Mouse (Mus musculus): ENCODE data around the gene Sgip1.

Gene Sgip1

DNA sequence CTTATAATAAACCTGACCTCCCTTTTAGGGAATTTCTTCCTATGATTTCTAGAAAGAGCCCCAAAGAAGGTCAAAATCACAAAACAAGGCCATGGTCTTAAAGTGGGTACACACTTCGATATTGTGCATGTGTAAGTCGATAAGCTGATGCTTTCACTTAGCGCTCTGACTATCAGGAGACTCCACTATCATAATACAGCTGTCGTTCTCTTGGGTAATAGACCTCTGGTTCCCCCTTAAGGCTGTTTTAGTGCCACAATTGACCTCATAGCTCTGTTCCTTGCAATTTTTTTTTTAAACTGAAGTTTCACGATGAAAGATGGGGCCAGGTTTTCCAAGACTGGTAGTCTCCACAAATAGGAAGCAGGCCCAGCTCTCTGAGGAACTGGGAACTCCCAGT, 238.3 kb downstream of the Sgip1 start:
- DNase-seq, result no peak

DNA sequence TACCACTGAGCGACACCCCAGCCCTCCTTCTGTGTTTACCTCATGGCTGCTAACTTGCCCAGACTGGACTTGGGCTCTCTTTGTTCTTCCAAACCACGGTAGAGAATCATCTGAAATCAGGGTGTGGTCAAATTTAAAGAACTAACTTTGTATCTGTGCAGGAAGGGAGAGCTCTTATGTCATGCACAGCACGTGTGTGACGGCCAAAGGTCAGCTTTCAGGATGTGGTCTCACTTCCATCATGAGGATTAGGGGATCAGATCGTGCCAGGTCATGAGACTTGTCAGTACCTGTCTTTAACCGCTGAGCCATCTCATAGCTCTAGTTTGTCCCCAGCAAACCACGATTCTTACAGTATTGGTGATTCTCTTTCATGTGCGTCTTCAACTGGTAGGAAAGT, 240.6 kb downstream of the Sgip1 start:
- DNase-seq, result no peak

DNA sequence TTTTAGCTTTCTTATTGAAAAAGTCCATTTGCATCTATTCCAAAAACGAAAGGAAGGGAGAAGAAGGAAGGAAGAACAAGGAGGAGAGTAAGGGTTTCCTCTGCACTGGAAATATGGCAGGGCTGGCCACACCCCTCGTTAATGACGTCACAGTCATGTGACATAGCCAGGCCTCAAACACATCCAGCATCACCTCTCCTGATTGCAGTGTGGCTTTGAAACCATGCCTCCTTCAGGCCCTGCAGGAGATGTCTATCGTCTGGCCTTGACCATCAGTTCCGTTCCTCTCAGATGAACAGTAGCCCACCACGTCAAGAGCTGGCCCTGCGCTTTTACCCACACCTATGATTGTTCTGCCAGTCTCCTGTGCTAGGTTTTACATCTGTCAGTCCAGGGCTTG, 245.1 kb downstream of the Sgip1 start:
- no peak for DNase-seq

DNA sequence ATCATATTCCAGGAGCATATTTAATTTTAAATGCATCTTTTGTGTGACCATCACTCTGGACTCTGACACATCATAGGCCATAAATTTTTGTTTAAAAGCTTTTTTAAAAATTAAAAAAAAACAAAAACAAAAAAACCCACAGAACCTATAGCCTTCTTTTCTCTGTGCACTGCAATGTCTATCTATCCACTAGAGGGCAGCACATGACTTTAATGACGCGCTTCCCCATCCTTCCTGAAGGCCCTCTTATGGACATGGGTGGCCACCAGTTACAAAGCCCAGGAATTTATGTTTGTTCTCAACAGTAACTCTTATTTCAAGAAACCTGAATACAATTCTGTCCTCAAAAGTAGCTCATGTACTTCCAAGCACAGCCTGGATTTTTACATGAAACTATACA, 245.8 kb downstream of the Sgip1 start:
- peak in 1 of 2 experiments; percentile 68 for DNase-seq

DNA sequence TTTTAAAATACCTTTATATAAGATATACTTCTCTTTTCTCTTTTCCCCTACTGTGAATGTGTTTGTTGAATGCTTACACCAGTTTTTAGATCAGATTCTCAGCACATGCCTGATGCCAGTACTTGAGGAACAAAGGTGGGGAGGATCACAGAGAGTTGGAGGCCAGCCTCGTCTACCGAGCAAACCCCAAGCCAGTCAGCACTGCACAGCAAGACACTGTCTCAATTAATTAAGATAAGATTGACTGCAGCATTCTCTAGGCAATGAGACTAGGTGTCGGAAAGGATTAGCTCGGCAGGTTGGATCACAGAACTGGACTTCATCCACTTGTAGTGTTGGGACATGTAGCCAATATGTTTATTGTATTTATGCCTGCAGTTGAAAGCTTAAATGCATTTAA, 246.2 kb downstream of the Sgip1 start:
- DNase-seq, result no peak

DNA sequence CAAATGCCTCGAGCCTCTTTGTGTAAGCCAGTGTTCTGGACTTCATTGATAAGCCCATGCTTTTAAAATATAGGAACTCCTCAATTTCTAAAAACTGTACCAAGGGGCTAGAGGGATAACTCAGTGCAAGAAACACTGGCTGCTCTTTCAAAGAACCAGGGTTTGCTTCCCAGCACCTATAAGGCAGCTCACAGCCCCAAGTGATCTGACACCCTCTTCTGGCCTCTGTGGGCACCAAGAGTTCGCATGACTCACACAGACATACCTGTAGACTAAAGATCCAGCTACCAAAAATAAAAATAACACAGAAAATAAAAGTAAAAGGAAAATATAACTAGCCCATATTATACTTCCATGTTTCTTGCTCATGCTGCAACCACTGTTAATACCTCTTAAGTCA, 246.7 kb downstream of the Sgip1 start:
- DNase-seq, result no peak

DNA sequence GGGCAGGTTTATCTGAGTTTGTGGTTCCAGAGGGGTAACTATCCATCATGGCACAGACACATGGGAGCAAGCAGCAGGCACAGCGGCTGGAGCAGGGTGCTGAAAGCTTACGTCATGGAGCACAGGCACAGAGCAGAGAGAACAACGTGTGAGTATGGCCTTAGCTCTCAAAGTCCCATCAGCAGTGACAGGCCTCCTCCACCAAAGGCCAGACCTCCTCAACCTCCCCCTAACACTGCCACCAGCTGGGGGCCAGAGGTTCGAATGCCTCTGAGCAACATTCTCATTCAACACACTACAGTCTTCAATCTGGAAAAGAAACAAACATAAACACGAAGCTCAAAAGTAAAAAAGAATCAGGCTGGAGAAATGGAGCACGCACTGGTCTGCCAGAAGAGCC, 247.4 kb downstream of the Sgip1 start:
- DNase-seq, result no peak

DNA sequence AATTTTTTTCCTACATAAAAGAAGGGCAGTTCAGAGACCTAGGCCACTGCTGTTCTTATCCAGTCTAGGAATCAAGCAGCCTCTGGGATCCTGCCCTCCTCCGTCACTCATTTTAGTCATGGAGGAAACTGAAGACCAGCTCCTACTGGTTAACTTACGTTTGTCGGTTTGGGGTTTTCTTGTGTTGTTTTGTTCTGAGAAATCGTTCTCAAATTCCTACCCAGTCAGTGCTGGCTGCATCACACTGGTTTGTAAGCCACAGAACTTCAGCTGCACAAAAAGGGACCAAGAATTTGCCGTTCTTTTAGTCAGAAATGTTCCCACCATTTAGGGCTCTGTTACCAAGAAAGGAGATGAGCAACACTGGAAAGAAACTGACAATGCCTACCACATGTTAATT, 248.3 kb downstream of the Sgip1 start:
- DNase-seq, result no peak

DNA sequence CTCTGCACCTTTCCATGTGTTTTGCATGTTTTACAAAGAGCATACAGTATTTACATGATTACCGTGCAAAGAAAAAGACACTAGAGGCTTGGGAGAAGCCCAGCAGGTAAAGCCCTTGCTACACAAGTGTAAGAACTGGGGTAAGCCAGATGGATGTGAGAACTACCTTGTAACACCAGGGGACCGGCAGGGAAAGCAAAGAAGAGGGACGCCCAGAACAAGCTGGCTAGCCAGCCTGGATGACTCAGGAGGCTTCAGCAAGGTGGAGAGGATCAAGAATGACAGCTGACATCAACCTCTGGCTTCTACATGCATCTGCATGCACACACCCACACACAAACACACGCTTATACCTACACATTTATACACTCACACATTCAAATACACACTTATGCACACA, 248.9 kb downstream of the Sgip1 start:
- no peak for DNase-seq

DNA sequence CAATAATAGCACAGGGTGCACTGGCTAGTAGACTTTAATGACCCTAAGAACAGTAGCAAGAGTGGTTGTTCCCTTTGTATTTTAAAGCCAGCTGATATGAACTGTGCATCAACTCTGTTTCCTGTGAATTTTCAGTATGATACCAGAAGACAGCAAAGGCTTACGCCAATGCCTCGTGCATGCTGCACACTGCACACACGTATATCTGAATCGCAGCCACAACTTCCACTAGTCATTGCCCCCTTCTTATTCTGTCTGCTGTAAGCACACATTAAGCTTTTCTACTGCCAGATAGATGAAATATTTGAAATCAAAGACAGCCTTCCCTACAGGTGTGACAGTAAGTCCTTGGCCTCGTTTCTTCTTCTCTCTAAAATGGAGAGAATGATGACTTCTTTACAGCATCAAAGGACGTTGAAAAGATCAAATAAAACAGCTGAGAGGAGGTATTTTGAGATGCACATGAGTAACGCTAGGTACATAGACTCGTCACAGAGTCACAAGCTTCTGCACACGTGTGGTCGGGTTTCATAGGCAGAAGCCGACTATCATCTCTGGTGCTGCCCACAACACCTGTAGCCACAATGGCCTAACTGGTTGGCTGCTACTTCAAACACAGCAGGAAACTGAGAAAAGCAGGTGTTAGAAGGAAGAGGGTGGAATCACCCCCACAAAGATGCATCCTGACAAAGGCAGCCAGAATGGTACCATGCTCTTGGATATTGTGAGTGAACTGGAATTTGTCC, 249.7 kb downstream of the Sgip1 start:
- DNase-seq, result no peak

DNA sequence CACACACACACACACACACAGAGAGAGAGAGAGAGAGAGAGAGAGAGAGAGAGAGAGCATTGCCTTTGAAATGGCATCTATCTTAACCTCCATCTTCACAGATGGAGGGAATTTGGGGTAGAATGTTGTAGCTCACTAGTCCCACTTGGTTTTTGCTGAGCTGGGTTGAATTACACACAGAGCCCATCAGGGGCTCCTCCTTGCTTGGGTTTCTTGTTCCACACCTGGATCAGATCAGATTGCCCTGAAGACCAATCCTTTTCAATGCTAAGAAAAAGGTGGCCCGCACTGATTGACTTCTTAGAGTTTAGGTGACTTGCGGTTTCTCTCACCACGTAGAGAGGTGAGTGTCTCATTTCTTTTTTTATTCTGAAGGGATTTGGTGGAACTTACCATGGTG, 250.6 kb downstream of the Sgip1 start:
- DNase-seq, result no peak

DNA sequence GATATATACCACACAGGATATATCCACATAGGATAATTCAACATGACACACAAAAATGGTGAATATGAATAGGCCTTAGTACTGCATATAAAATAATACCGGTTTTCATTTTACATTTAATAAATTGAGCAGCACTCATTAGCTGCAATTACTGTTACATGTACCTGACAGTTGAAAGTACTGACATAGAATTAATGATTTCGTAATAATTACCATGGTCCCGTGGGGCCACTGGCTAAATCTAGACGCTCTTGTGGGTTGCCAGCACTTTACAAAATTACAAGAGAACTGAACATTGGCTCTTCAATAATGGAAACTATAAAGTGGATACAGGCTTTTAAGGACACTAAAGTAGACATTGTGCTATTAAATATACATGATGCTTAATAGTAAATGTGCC, 263.6 kb downstream of the Sgip1 start:
- no peak for DNase-seq

DNA sequence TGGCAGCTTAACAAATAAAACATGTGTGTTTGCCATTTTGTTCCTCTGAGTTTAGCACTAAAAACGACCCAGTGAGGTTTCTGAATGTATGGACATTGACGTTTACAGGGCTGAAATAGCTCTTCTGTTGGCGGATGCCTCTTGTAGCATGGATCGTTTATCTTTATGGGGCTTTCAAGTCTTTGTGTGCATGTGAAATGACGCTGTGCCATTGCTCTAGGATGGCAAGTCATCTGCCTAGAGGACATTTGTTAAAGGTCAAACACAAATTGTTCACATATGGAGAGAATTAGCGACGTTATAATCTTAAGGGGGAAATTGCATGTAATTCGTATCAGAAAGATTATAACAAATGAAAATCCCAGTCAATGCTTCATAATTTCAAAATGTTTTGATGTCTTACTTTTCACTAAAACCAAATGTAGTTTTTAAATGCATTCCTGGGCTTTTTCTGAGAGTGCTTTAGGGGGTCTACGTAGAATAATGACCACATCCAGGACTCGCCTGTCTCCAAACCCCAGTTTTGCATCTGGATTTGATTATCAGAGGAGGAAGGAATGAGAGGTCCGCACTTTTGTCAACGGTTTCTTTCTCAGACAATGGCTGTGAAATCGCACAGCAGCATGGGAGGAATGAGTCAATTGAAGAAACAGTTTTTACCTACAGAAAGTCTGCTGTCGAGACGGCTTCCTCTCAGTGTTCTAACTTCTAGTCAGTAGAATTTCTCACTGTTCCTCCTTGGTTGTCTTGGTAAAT, 264.3 kb downstream of the Sgip1 start:
- no peak for DNase-seq

DNA sequence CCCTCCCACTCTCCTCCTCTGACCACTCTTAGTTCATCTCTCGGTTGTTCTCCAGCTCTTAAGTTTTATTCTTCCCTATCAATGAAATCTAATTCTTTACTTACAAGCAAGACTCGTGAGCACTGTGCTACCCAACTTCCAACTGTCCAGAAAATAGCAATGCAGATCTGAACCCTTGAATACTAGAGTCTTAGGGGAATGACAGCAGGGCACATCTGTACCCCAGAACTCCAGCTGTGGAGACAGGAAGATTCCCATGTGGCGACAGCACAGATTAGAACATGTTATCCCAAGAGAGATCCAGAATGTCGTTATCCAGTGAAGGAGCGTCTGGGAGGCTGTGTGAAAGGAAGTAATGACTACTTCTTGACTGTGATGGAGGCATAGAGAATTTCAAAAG, 265.2 kb downstream of the Sgip1 start:
- DNase-seq, result no peak

DNA sequence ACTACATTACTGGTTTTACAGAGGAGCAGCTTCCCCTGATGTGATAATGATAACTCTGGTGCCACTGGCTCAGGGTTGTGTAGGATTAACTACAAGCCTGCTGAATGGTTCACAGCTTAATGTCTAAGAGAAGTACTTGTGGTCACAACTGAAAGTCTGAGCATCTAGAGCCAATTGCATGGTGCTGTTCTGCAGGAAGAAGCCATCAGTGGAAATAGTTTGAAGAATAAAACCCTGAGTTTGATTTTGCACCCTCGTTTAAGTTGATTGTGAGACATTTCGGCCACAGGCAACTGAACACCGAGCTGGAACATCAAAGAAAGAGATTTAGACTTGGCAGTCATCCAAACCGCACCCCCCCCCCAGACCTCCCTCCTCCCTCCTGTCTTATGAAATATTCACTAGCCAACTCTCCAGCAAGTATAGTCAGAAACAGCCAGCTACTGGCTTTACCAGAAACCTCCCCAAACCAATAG, 265.9 kb downstream of the Sgip1 start:
- DNase-seq, result no peak

DNA sequence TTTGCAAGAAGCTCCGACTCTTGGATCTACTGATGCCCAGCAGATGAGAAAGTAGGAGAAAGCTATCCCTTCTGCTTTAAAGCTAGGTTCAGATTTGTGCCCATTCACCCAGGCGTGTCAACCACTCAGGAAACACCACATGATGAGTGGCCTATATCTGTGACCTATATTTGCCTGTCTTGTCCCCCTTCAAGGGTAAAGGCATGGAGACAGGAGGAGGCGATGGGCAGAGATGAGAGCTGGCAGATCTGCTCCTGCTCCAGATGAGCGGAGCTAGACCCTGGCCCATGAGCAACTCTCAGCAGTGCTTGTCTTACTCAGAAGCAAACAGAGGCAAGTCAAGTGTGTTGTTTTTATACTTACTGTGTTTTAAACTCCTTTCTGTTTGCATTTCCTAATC, 269.6 kb downstream of the Sgip1 start:
- DNase-seq, result no peak

DNA sequence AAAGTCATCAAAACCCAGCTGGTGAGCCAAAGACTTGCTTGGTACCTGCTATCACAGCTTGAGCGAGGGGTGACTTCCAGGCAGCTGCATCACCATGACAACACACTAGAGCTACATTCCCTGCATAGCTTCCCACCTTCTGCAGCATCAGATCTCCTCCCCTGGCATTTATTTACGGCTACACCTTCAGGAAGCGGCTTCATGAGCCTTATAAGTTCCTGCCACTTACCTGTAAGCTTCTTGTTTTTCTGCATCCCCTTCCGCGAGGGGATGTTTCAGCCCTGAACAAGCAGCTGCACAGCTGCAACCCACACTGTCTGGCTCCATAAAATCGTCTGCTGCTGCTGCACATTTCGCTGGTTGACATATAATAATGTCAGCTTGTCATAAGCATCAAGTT, 270.7 kb downstream of the Sgip1 start:
- no peak for DNase-seq

DNA sequence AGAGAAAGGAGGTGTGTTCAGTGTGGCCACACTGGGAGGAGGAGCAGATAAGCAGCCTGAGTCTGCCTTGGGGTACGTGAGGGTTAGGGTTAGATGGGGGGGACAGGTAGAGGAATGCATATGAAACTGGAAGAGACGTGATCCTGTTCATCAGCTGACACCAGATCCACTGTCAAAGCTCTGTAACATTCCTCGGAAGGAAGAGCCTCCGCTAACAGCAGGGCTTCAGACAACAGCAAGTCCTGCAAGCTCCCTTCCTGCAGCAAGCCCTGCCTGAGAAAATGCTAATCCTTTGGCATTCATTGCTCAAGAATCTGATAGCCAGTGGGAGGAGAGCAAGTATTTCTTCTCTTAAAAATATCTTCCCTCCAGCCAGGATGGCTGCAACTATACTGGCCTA, 272.4 kb downstream of the Sgip1 start:
- no peak for DNase-seq

Measured in lung, postnatal 4 days (tissue).